Mouse (Mus musculus): ENCODE results near the gene Herc4. TPM values are rescaled to one million over a fixed set of nuclear protein-coding genes. Genes with fewer than 3 reads are reported as not detected.

Herc4 gene
- polyA plus RNA-seq (2014; fragmentation: Illumina TruSeq; extraction: RNeasy Lipid Tissue Mini Kit (QIAGEN cat#74804); ENCODE audit: low read depth, low replicate concordance), result 549 TPM

GRCm38 (mm10) chr10:63243493-63244054 lies at the start of gene Herc4:
Gene Herc4, plus strand, starts transcription at chr10:63243810.

GRCm38 (mm10) chr10:63203728-63204127 lies 39.9 kb upstream of the Herc4 start, which contains the start of gene Mypn:
Gene Mypn, minus strand, starts transcription at chr10:63203952.

Other genes starting within 250 kb of the Herc4 start
- 90.3 TPM for gene Hnrnph3, start 219.6 kb upstream of the Herc4 start, polyA plus RNA-seq (2014; fragmentation: Illumina TruSeq; extraction: RNeasy Lipid Tissue Mini Kit (QIAGEN cat#74804); ENCODE audit: low read depth, low replicate concordance)
- gene Pbld2, start 219.5 kb upstream of the Herc4 start, polyA plus RNA-seq (2014; fragmentation: Illumina TruSeq; extraction: RNeasy Lipid Tissue Mini Kit (QIAGEN cat#74804); ENCODE audit: low read depth, low replicate concordance), result 2.0 TPM
- 0.47 TPM for gene Pbld1, start 183.6 kb upstream of the Herc4 start, polyA plus RNA-seq (2014; fragmentation: Illumina TruSeq; extraction: RNeasy Lipid Tissue Mini Kit (QIAGEN cat#74804); ENCODE audit: low read depth, low replicate concordance)
- gene Atoh7, start 144.2 kb upstream of the Herc4 start, polyA plus RNA-seq (2014; fragmentation: Illumina TruSeq; extraction: RNeasy Lipid Tissue Mini Kit (QIAGEN cat#74804); ENCODE audit: low read depth, low replicate concordance), result not detected
- 0.17 TPM for gene Mypn, start 39.9 kb upstream of the Herc4 start, polyA plus RNA-seq (2014; fragmentation: Illumina TruSeq; extraction: RNeasy Lipid Tissue Mini Kit (QIAGEN cat#74804); ENCODE audit: low read depth, low replicate concordance)
- gene Sirt1, start 137.9 kb downstream of the Herc4 start, polyA plus RNA-seq (2014; fragmentation: Illumina TruSeq; extraction: RNeasy Lipid Tissue Mini Kit (QIAGEN cat#74804); ENCODE audit: low read depth, low replicate concordance), result 67.4 TPM
- 11.5 TPM for gene Dnajc12, start 138.6 kb downstream of the Herc4 start, polyA plus RNA-seq (2014; fragmentation: Illumina TruSeq; extraction: RNeasy Lipid Tissue Mini Kit (QIAGEN cat#74804); ENCODE audit: low read depth, low replicate concordance)
- gene Gm7075, start 178.0 kb downstream of the Herc4 start, polyA plus RNA-seq (2014; fragmentation: Illumina TruSeq; extraction: RNeasy Lipid Tissue Mini Kit (QIAGEN cat#74804); ENCODE audit: low read depth, low replicate concordance), result not detected
- 0.52 TPM for gene Ctnna3, start 186.3 kb downstream of the Herc4 start, polyA plus RNA-seq (2014; fragmentation: Illumina TruSeq; extraction: RNeasy Lipid Tissue Mini Kit (QIAGEN cat#74804); ENCODE audit: low read depth, low replicate concordance)

Data from adrenal gland, adult 10 weeks (tissue).